Mouse (Mus musculus) naive thymus-derived CD4-positive, alpha-beta T cell, adult 5 months (primary cell): Measurements from ENCODE around the gene Olfr1329. TPM values are rescaled to one million over a fixed set of nuclear protein-coding genes. Genes with fewer than 3 reads are reported as not detected.

ENCODE experiments used
- polyA plus RNA-seq: library from polyadenylated mRNA; unstranded; fragments of 100-300 nt; shearing (Covaris generic); gene quantifications from one replicate; pipeline ENCODE4 v1.2.1, GENCODE M21; 2017

The Olfr1329 gene
- polyA plus RNA-seq, result not detected

GRCm38 (mm10) chr4:118917365-118917764, at the start of gene Olfr1329:
Gene Olfr1329 (minus strand): TSS chr4:118917465.

GRCm38 (mm10) chr4:118961141-118961628, 43.9 kb upstream of the Olfr1329 start, which contains the start of gene Lao1:
Gene Lao1 (plus strand): TSS chr4:118961578.

GRCm38 (mm10) chr4:118938512-118938911, 21.2 kb upstream of the Olfr1329 start, which contains the start of gene Olfr1328:
Gene Olfr1328 (minus strand): TSS chr4:118938612.

GRCm38 (mm10) chr4:118888297-118888696, 29.0 kb downstream of the Olfr1329 start, which contains the start of gene Olfr1330:
Gene Olfr1330 (plus strand): TSS chr4:118888597.

Other genes starting within 250 kb of the Olfr1329 start
- gene Olfr1342, start 224.7 kb downstream of the Olfr1329 start, polyA plus RNA-seq, result not detected
- 0.12 TPM for gene Olfr1341, start 213.9 kb downstream of the Olfr1329 start, polyA plus RNA-seq
- not detected for gene Olfr1340, start 197.3 kb downstream of the Olfr1329 start, polyA plus RNA-seq
- not detected for gene Olfr1339, start 185.3 kb downstream of the Olfr1329 start, polyA plus RNA-seq
- not detected for gene Olfr1338, start 158.7 kb downstream of the Olfr1329 start, polyA plus RNA-seq
- not detected for gene Olfr1337, start 134.9 kb downstream of the Olfr1329 start, polyA plus RNA-seq
- gene Olfr1335, start 107.5 kb downstream of the Olfr1329 start, polyA plus RNA-seq, result not detected
- gene Olfr1333, start 81.2 kb downstream of the Olfr1329 start, polyA plus RNA-seq, result not detected
- gene Olfr1331, start 52.8 kb downstream of the Olfr1329 start, polyA plus RNA-seq, result not detected
- gene Olfr1330, start 28.9 kb downstream of the Olfr1329 start, polyA plus RNA-seq, result 0.06 TPM
- not detected for gene Olfr1328, start 21.1 kb upstream of the Olfr1329 start, polyA plus RNA-seq
- not detected for gene Lao1, start 44.1 kb upstream of the Olfr1329 start, polyA plus RNA-seq
- 70.4 TPM for gene Slc2a1, start 191.2 kb upstream of the Olfr1329 start, polyA plus RNA-seq